Mouse (Mus musculus): ENCODE measurements around the gene Trat1.

DNA sequence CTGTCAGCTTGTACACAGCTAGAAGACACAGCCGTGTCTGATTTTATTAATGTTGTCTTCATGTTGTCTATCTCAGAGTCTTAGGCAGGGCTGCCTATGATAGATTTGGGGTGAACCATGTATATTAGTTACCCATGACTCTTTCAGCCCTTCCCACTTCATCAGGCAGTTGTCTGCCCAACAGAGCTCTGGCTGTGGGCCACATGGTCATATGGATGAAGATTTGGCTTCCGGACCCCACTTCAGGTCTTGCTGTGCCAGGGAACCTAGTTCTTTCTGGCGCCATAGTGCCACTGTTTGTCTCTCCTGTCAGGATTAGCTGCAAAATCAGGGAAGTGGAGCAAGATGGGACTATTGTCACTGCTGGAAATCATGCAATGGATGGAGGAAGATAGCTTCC, 69.9 kb downstream of the Trat1 start:
- TF ChIP-seq CHD2 (IDR thresholded peaks at IDR 0.05; ENCODE audit: low read depth, low read length): no peak
- TF ChIP-seq ZNF384 (IDR thresholded peaks at IDR 0.05; ENCODE audit: low read depth, low read length): no peak
- TF ChIP-seq ZC3H11A (IDR thresholded peaks at IDR 0.05; ENCODE audit: borderline replicate concordance, low read depth, low read length): no peak

Data from ES-E14 (cell line).